Mouse (Mus musculus) stomach, postnatal 0 days (tissue): Measurements from ENCODE around the gene Pik3ca. TPM values are rescaled to one million over a fixed set of nuclear protein-coding genes. Genes with fewer than 3 reads are reported as not detected.
A peak's percentile ranks its signal among the peaks of the same experiment; 100 is the strongest.

Experiments used
- ATAC-seq: fragments of 200-750 bp; cut with Nextera tagmentation; 2 replicates; pipeline ENCODE4 v1.8.0; 2017; ENCODE audit not compliant: low FRiP score, low TSS enrichment
- DNase-seq: peaks from one replicate; pipeline ENCODE4 v3.0.0-alpha.2; 2016; ENCODE audit warnings: low spot score
- H3K27ac ChIP-seq: fragments of 300-500 bp; sonication (generic); replicated peaks from 2 replicates; pipeline ENCODE4 v1.5.1; 2014; ENCODE audit warnings: mild to moderate bottlenecking, control low read depth
- H3K27me3 ChIP-seq: fragments of 300-500 bp; sonication (generic); 2 replicates; pipeline ENCODE4 v1.6.1; 2014; ENCODE audit warnings: low read length; ENCODE audit not compliant: control insufficient read depth, insufficient read depth
- H3K36me3 ChIP-seq: fragments of 300-500 bp; sonication (generic); 2 replicates; pipeline ENCODE4 v1.6.1; 2014; ENCODE audit warnings: low read length, mixed read lengths; ENCODE audit not compliant: control insufficient read depth, insufficient read depth
- H3K4me1 ChIP-seq: fragments of 300-500 bp; sonication (generic); replicated peaks from 2 replicates; pipeline ENCODE4 v1.6.1; 2014; ENCODE audit warnings: antibody characterized with exemption; ENCODE audit not compliant: control insufficient read depth, insufficient read depth
- H3K4me2 ChIP-seq: fragments of 300-500 bp; sonication (generic); replicated peaks from 2 replicates; pipeline ENCODE4 v1.6.1; 2014; ENCODE audit warnings: low read depth, mild to moderate bottlenecking, control low read depth, moderate library complexity
- H3K4me3 ChIP-seq: fragments of 300-500 bp; sonication (generic); 2 replicates; pipeline ENCODE4 v1.5.1; 2014; ENCODE audit warnings: low read depth, low read length, control low read depth
- H3K9ac ChIP-seq: fragments of 300-500 bp; sonication (generic); 2 replicates; pipeline ENCODE4 v1.6.1; 2014; ENCODE audit warnings: mild to moderate bottlenecking, low read length, control low read depth, mixed read lengths
- H3K9me3 ChIP-seq: fragments of 300-500 bp; sonication (generic); 2 replicates; pipeline ENCODE4 v1.6.1; 2016; ENCODE audit warnings: low read length; ENCODE audit not compliant: control insufficient read depth
- CTCF ChIP-seq: IDR thresholded peaks from 2 replicates; pipeline ENCODE4 v1.5.1; 2016; ENCODE audit warnings: antibody characterized with exemption, low read depth, mild to moderate bottlenecking, moderate library complexity
- EP300 ChIP-seq: optimal IDR thresholded peaks from 2 replicates; pipeline ENCODE3; 2016; ENCODE audit warnings: antibody characterized with exemption
- WGBS: fragments of 180-500 bp; shearing (Covaris S2); extraction: QIAGEN DNeasy Blood & Tissue Kit; methylation state at CpG from one replicate; pipeline ENCODE4 v1.1.7; 2014; 5-methylcytosine and 5-hydroxymethylcytosine counted together
- polyA plus RNA-seq: library from polyadenylated mRNA; unstranded; fragments of >200 nt; fragmentation: Nextera tagmentation; extraction: Ambion mirVana; gene quantifications from 2 replicates; pipeline ENCODE4 v1.2.1, GENCODE M21; 2015

Pik3ca gene
- polyA plus RNA-seq, 1 experiment from 2014 or later = 6.4 TPM

DNA sequence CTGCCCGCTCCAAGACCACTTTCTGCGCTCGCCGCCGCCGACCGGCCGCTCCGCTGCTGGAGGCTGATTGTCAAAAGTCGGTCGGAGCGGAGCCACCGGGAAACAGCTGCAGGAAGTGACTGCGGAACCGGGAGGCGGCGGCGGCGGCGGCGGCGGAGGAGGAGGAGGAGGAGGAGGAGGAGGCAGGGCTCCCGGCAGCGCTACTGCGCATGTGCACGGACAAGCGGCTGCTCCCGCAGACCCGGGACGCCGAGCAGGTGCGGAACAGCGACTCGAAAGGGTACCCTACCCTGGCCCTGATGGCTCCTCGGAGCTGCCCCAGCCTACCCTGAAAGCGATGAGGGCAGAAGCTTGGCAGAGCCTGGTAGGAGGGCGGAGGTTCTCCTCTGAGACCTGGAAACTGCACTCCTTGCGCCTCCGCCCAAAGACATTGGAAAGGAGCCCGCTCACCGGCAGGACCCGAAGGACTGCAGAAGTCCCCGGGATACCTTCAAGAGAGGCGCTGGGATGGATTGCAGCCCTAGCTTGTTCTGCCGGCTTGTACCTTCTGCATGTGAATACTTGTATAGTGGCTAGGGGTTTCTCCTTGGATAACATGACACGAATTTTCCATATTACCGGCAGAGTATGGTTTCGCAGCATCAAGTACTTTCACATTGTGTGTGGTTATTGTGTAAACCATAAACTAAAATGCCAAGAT is 31.8 kb upstream of the Pik3ca start, which contains the start of gene Zmat3:
TSS of gene Zmat3 (minus strand) at position 469 of the 700 bp plus-strand sequence.
- Histone ChIP-seq H3K27me3 (no peaks in the 10 kb centered on the region), H3K4me2 (peak within 1 kb of the TSS; percentile 95), H3K36me3 (no peaks in the 10 kb centered on the region), H3K4me1 (no peaks in the 10 kb centered on the region; the same call in 1 of the 2 replicates), H3K27ac (peak within 1 kb of the TSS; percentile 91), H3K9me3 (no peaks in the 10 kb centered on the region), H3K4me3 (peak within 1 kb of the TSS; percentile 84), H3K9ac (peak within 1 kb of the TSS; percentile 78)
- ATAC-seq (peak; percentile 69), DNase-seq (peak; percentile 85)
- WGBS = 2% methylated on average over 26 of the region's 48 CpGs
- TF ChIP-seq EP300 (no peak), CTCF (no peak)

DNA sequence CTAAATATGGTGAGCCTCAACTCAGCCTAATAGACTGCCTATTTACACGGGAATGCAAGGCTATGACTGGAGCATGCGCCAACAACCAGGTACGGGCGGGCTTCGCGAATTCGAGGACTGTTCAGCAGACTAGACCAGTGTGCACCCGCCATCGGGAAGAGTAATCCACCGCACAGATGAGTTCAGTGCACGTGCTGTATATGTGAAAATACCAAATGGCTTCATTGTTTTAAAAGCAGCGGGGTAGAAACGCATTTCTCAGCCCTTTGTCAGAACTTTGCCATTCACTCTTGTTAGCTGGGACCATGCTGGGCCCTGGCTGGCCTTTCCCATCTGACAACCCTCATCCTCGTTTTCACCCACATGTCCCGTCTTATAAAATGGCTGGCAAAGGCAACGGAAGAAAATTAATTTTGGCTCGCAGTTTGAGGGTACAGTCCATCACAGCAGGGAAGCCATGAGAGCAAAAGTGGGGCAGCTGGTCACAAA is 31.2 kb upstream of the Pik3ca start:
- DNase-seq = no peak
- no peaks in the 10 kb centered on the region; the same call in 1 of the 2 replicates for H3K4me1 ChIP-seq
- H3K36me3 ChIP-seq = no peaks in the 10 kb centered on the region
- 53% methylated on average over 17 of the region's 17 CpGs for WGBS
- ATAC-seq = peak; percentile 26; the same call in 1 of the 2 replicates
- TF ChIP-seq EP300 (no peak), CTCF (no peak)
- H3K9ac ChIP-seq = peak overlapping the region; percentile 78; the same call in 1 of the 2 replicates
- H3K9me3 ChIP-seq = no peaks in the 10 kb centered on the region
- peak overlapping the region; percentile 95 for H3K4me2 ChIP-seq
- H3K27me3 ChIP-seq = no peaks in the 10 kb centered on the region
- H3K27ac ChIP-seq = no peak overlapping the region
- peak overlapping the region; percentile 84 for H3K4me3 ChIP-seq

GRCm38 (mm10) chr3:32367516-32367915 is 30.0 kb upstream of the Pik3ca start:
- Histone ChIP-seq H3K27ac (no peak overlapping the region), H3K9me3 (no peaks in the 10 kb centered on the region), H3K9ac (no peak overlapping the region), H3K4me1 (no peaks in the 10 kb centered on the region; the same call in 1 of the 2 replicates), H3K27me3 (no peaks in the 10 kb centered on the region), H3K4me2 (no peak overlapping the region), H3K4me3 (no peak overlapping the region), H3K36me3 (no peaks in the 10 kb centered on the region)
- ATAC-seq (no peak), DNase-seq (no peak)
- TF ChIP-seq EP300 (no peak), CTCF (no peak)
- WGBS = 72% methylated on average over 1 of the region's 1 CpGs

DNA sequence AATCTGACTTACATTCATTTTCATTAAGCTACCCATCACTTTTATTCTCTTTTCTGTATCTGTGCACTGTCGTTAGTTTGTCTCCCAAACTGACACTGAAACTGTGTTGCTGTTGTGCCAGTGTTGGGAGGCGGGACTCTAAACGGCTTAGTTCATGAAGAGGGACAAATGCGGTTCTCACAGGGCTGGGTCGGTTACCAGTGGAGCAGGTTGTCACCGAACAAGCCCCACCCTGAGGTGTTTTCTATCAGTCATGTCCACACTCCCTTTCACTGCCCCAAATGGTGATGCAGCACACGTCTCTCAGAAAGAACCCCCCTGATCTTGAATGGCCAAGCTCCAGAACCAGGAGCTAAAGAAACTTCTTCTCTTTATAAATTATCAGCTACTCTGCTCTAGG is 25.5 kb upstream of the Pik3ca start:
- 0 out of 2 replicates have a peak, but pooled peaks have one; percentile 62 for ATAC-seq
- H3K27ac ChIP-seq = no peak overlapping the region; the same call in 1 of the 2 replicates

DNA sequence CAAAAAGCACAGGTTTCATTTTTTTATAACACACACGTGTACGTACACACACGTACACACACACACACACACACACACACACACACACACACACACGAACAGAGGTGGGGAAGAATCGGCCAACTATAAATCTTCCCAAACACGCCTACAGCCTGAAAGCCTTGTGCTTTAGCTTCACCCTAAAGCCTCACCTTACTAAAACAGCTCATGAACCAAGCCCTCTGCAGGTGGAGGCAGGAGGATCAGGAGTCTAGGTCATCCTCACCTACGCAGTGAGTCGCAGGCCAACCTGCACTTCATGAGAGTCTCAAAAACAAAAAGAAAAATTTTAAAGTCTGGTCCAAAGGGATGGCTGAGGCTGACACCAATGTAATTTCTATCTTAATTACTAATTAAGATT is 25.0 kb upstream of the Pik3ca start:
- WGBS = 54% methylated on average over 8 of the region's 8 CpGs

More for the DNA sequence above, 25.5 kb upstream of the Pik3ca start:
- no peak for TF ChIP-seq EP300
- Histone ChIP-seq H3K9ac (no peak overlapping the region), H3K36me3 (no peaks in the 10 kb centered on the region), H3K9me3 (no peaks in the 10 kb centered on the region), H3K4me3 (no peak overlapping the region), H3K4me1 (no peaks in the 10 kb centered on the region), H3K27me3 (no peaks in the 10 kb centered on the region), H3K4me2 (no peak overlapping the region)
- DNase-seq = peak; percentile 23
- 59% methylated on average over 7 of the region's 7 CpGs for WGBS

GRCm38 (mm10) chr3:32373236-32373635 is 24.2 kb upstream of the Pik3ca start:
- no peaks in the 10 kb centered on the region for H3K4me1 ChIP-seq
- H3K9ac ChIP-seq = no peak overlapping the region
- TF ChIP-seq EP300 (no peak), CTCF (no peak)
- no peaks in the 10 kb centered on the region for H3K9me3 ChIP-seq
- no peaks in the 10 kb centered on the region for H3K36me3 ChIP-seq
- H3K27ac ChIP-seq = peak overlapping the region; percentile 49; the same call in 1 of the 2 replicates
- WGBS = 61% methylated on average over 6 of the region's 6 CpGs
- H3K4me2 ChIP-seq = no peak overlapping the region
- DNase-seq (peak; percentile 33), ATAC-seq (peak; percentile 79)
- H3K27me3 ChIP-seq = no peaks in the 10 kb centered on the region
- H3K4me3 ChIP-seq = no peak overlapping the region

More for the DNA sequence above, 25.0 kb upstream of the Pik3ca start:
- Histone ChIP-seq H3K4me3 (no peak overlapping the region), H3K4me2 (no peak overlapping the region), H3K36me3 (no peaks in the 10 kb centered on the region), H3K9ac (no peak overlapping the region), H3K9me3 (no peaks in the 10 kb centered on the region), H3K27me3 (no peaks in the 10 kb centered on the region), H3K4me1 (no peaks in the 10 kb centered on the region), H3K27ac (no peak overlapping the region; the same call in 1 of the 2 replicates)
- ATAC-seq (peak; percentile 76), DNase-seq (no peak)
- TF ChIP-seq EP300 = no peak
- 0 out of 2 replicates have a peak, but pooled peaks have one; percentile 22 for TF ChIP-seq CTCF
